Mouse (Mus musculus) midbrain, embryonic 13.5 days (tissue): Measurements from ENCODE around the gene Timm13. TPM values are rescaled to one million over a fixed set of nuclear protein-coding genes. Genes with fewer than 3 reads are reported as not detected.

Experiments used
- ATAC-seq: fragments of 200-750 bp; cut with Nextera tagmentation; 2 replicates; pipeline ENCODE4 v1.8.0; 2017; ENCODE audit warnings: mild to moderate bottlenecking, moderate TSS enrichment, moderate library complexity
- H3K27ac ChIP-seq: fragments of 300-500 bp; sonication (generic); 2 replicates; pipeline ENCODE4 v1.5.1; 2015; ENCODE audit warnings: inconsistent platforms, mild to moderate bottlenecking, moderate library complexity
- H3K27me3 ChIP-seq: fragments of 300-500 bp; sonication (generic); 2 replicates; pipeline ENCODE4 v1.6.1; 2015; ENCODE audit warnings: mild to moderate bottlenecking, inconsistent platforms
- H3K36me3 ChIP-seq: fragments of 300-500 bp; sonication (generic); 2 replicates; pipeline ENCODE4 v1.6.1; 2015; ENCODE audit warnings: mild to moderate bottlenecking, inconsistent platforms
- H3K4me1 ChIP-seq: fragments of 300-500 bp; sonication (generic); replicated peaks from 2 replicates; pipeline ENCODE4 v1.6.1; 2015; ENCODE audit warnings: inconsistent platforms
- H3K4me2 ChIP-seq: fragments of 300-500 bp; sonication (generic); replicated peaks from 2 replicates; pipeline ENCODE4 v1.6.1; 2015; ENCODE audit warnings: moderate library complexity, mild to moderate bottlenecking, inconsistent platforms
- H3K4me3 ChIP-seq: fragments of 300-500 bp; sonication (generic); replicated peaks from 2 replicates; pipeline ENCODE4 v1.5.1; 2015; ENCODE audit warnings: mild to moderate bottlenecking, inconsistent platforms
- H3K9ac ChIP-seq: fragments of 300-500 bp; sonication (generic); replicated peaks from 2 replicates; pipeline ENCODE4 v1.6.1; 2015; ENCODE audit warnings: mild to moderate bottlenecking, inconsistent platforms
- H3K9me3 ChIP-seq: fragments of 300-500 bp; sonication (generic); 2 replicates; pipeline ENCODE4 v1.6.1; 2016; ENCODE audit warnings: mild to moderate bottlenecking, inconsistent platforms
- WGBS: fragments of 180-500 bp; shearing (Covaris S2); methylation state at CpG from one replicate; pipeline ENCODE4 v1.1.7; 2015; 5-methylcytosine and 5-hydroxymethylcytosine counted together
- polyA plus RNA-seq: library from polyadenylated mRNA; unstranded; fragments of >200 nt; fragmentation: Nextera tagmentation; extraction: Ambion mirVana; gene quantifications from 2 replicates; pipeline ENCODE4 v1.2.1, GENCODE M21; 2015

The Timm13 gene
- polyA plus RNA-seq, 1 experiment from 2014 or later = 331 TPM

GRCm38 (mm10) chr10:80939671-80940070 is 38.9 kb upstream of the Timm13 start:
- peaks cover 60% of the 10 kb centered on the region for H3K27me3 ChIP-seq
- ATAC-seq = peak; percentile 43
- H3K9me3 ChIP-seq = no peaks in the 10 kb centered on the region
- H3K27ac ChIP-seq = no peak overlapping the region
- H3K4me1 ChIP-seq = peaks cover 53% of the 10 kb centered on the region
- H3K36me3 ChIP-seq = no peaks in the 10 kb centered on the region
- peak overlapping the region; percentile 72 for H3K4me2 ChIP-seq
- peak overlapping the region; percentile 57 for H3K9ac ChIP-seq
- peak overlapping the region; percentile 39 for H3K4me3 ChIP-seq
- 4% methylated on average over 28 of the region's 28 CpGs for WGBS

- Histone ChIP-seq H3K4me2 (peak overlapping the region; percentile 72), H3K27me3 (peaks cover 67% of the 10 kb centered on the region), H3K9me3 (no peaks in the 10 kb centered on the region), H3K36me3 (no peaks in the 10 kb centered on the region), H3K4me1 (peaks cover 53% of the 10 kb centered on the region), H3K4me3 (peak overlapping the region; percentile 39), H3K27ac (no peak overlapping the region), H3K9ac (peak overlapping the region; percentile 57; the same call in 1 of the 2 replicates)
- peak; percentile 59 for ATAC-seq
- WGBS = 16% methylated on average over 15 of the region's 15 CpGs
Measured at GRCm38 (mm10) chr10:80938831-80939550, 38.2 kb upstream of the Timm13 start.

GRCm38 (mm10) chr10:80937646-80938045 is 36.9 kb upstream of the Timm13 start:
- Histone ChIP-seq H3K27ac (no peak overlapping the region), H3K4me2 (no peak overlapping the region), H3K36me3 (no peaks in the 10 kb centered on the region), H3K9ac (0 out of 2 replicates have a peak overlapping the region, but pooled peaks have one; percentile 7), H3K27me3 (peaks cover 80% of the 10 kb centered on the region), H3K4me3 (no peak overlapping the region), H3K9me3 (no peaks in the 10 kb centered on the region), H3K4me1 (peaks cover 64% of the 10 kb centered on the region)
- 26% methylated on average over 8 of the region's 8 CpGs for WGBS
- no peak for ATAC-seq

GRCm38 (mm10) chr10:80936810-80937164 is 36.0 kb upstream of the Timm13 start:
- peaks cover 73% of the 10 kb centered on the region for H3K4me1 ChIP-seq
- H3K4me3 ChIP-seq = no peak overlapping the region
- peak overlapping the region; percentile 32; the same call in 1 of the 2 replicates for H3K9ac ChIP-seq
- no peaks in the 10 kb centered on the region for H3K9me3 ChIP-seq
- H3K4me2 ChIP-seq = peak overlapping the region; percentile 48
- H3K36me3 ChIP-seq = no peaks in the 10 kb centered on the region
- H3K27me3 ChIP-seq = peaks cover 89% of the 10 kb centered on the region
- peak; percentile 0; the same call in 1 of the 2 replicates for ATAC-seq
- H3K27ac ChIP-seq = no peak overlapping the region
- 11% methylated on average over 6 of the region's 6 CpGs for WGBS

DNA sequence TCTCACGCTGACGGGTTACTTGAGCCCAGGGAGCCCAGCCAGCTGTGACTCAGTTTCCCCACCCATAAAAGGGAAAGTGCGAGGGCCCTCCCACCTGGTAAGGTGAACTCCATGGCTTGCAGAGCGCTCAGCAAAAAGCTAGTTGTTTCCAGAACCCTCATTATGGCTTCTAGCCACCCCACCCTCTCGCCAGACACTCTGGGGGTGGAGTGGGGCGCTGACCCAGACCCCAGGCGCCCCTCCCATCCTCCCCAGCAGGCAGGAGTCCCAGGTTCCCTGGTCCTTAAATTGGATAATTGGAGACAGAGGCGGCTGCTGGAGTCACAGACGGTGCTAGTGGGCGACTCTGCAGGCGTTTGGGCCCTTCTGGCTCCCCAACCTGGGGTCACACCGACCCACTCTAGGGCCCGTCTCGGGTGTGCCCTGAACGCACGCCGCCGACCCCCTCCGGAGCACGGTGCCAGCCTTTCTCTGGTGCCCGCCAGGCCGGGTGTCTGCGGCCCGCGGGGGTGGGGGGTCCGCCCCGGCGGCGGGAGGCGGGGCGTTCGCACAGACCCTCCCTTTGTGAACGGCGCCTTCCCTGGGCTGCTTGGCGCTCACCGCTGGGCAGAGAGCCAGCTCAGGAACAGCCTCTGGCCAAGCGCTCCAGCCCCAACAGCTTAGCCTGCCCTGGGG is 35.5 kb upstream of the Timm13 start:
- ATAC-seq = peak; percentile 58
- Histone ChIP-seq H3K27ac (peak overlapping the region; percentile 56; the same call in 1 of the 2 replicates), H3K36me3 (no peaks in the 10 kb centered on the region), H3K4me3 (peak overlapping the region; percentile 23), H3K4me2 (peak overlapping the region; percentile 48), H3K27me3 (peaks cover 94% of the 10 kb centered on the region), H3K4me1 (peaks cover 78% of the 10 kb centered on the region), H3K9ac (peak overlapping the region; percentile 32; the same call in 1 of the 2 replicates), H3K9me3 (no peaks in the 10 kb centered on the region)
- 2% methylated on average over 37 of the region's 37 CpGs for WGBS

DNA sequence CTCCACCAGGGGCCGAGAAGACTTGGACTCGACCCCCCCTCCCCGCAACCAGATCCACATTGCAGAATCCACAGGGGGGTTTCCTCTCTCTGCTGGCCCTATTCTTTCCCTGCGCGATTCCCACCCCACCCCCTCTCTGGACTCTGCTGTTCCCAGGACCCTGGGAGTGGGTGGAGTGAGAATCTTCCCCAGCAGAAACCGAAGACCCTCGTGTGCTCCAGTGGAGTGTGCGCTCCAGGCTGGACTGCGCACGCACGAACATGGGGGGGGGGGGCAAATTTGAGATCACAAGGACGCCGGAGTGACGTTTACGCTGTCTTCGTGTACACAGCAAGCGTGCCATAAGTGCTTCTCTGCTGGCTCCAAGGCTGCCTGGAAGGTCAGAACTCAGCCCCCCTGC is 34.9 kb upstream of the Timm13 start:
- no peak overlapping the region for H3K9ac ChIP-seq
- no peaks in the 10 kb centered on the region for H3K36me3 ChIP-seq
- no peaks in the 10 kb centered on the region for H3K9me3 ChIP-seq
- H3K4me2 ChIP-seq = peak overlapping the region; percentile 48
- peaks cover 96% of the 10 kb centered on the region for H3K27me3 ChIP-seq
- H3K4me3 ChIP-seq = no peak overlapping the region
- peaks cover 83% of the 10 kb centered on the region for H3K4me1 ChIP-seq
- WGBS = 5% methylated on average over 17 of the region's 17 CpGs
- H3K27ac ChIP-seq = 0 out of 2 replicates have a peak overlapping the region, but pooled peaks have one; percentile 56
- ATAC-seq = no peak

GRCm38 (mm10) chr10:80935241-80935640 is 34.5 kb upstream of the Timm13 start:
- WGBS = 9% methylated on average over 3 of the region's 3 CpGs
- Histone ChIP-seq H3K4me3 (no peak overlapping the region), H3K27me3 (peaks cover 96% of the 10 kb centered on the region), H3K27ac (no peak overlapping the region), H3K9ac (no peak overlapping the region), H3K4me2 (peak overlapping the region; percentile 48; the same call in 1 of the 2 replicates), H3K36me3 (no peaks in the 10 kb centered on the region), H3K9me3 (no peaks in the 10 kb centered on the region), H3K4me1 (peaks cover 83% of the 10 kb centered on the region)
- no peak for ATAC-seq

DNA sequence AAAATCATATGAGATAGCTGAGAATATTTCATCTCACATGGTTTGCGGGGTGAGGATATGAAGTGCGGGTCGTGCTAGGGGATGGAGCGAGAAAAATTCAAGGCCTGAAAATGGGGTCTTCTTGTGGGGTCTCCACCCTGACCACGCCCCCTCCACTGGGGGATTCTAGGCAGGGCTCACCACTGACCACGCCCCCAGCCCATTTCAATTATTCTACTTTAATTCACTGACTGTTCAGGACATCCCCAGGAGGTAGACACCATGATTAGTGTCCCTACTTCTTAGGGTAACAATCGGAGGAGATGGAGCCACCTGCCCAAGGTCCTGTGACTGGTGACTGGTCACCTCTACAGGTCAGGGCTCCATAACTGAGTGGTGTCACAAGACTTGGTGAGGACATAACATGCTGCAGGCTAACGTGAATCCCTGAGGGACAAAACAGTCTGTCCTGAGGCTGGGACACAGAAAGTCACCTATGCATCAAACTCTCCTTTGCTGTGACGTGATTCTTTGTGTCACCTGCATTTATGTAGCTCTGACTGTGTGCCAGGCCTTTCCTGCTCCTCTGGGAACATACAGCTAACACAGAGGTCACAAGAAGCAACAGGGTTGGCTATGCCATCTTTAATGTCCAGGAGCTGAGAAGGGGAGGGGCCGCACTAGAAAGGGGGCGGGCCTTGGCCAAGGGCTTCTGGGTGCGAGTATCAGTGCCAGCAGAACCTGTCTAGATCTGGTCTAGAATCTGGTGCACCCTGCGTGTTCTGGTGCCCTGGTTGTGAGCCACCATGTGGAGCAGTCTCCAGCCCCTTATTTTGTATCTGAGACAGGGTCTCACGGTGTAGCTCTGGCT is 33.6 kb upstream of the Timm13 start:
- no peak overlapping the region for H3K4me3 ChIP-seq
- H3K4me1 ChIP-seq = peaks cover 80% of the 10 kb centered on the region
- H3K4me2 ChIP-seq = no peak overlapping the region; the same call in 1 of the 2 replicates
- H3K9ac ChIP-seq = no peak overlapping the region
- no peaks in the 10 kb centered on the region for H3K36me3 ChIP-seq
- H3K27ac ChIP-seq = no peak overlapping the region
- H3K9me3 ChIP-seq = no peaks in the 10 kb centered on the region
- peaks cover 91% of the 10 kb centered on the region for H3K27me3 ChIP-seq
- WGBS = 35% methylated on average over 14 of the region's 14 CpGs
- no peak for ATAC-seq

- no peak for ATAC-seq
- no peaks in the 10 kb centered on the region for H3K9me3 ChIP-seq
- H3K4me2 ChIP-seq = peak overlapping the region; percentile 29
- 3% methylated on average over 21 of the region's 21 CpGs for WGBS
- H3K4me1 ChIP-seq = peaks cover 79% of the 10 kb centered on the region
- H3K9ac ChIP-seq = no peak overlapping the region
- H3K27ac ChIP-seq = no peak overlapping the region
- H3K4me3 ChIP-seq = peak overlapping the region; percentile 18
- no peaks in the 10 kb centered on the region for H3K36me3 ChIP-seq
- peaks cover 82% of the 10 kb centered on the region for H3K27me3 ChIP-seq
Measured at GRCm38 (mm10) chr10:80933421-80933979, 32.7 kb upstream of the Timm13 start.

- Histone ChIP-seq H3K4me3 (peak overlapping the region; percentile 42), H3K4me1 (peaks cover 74% of the 10 kb centered on the region), H3K9me3 (no peaks in the 10 kb centered on the region), H3K27ac (no peak overlapping the region), H3K36me3 (no peaks in the 10 kb centered on the region), H3K4me2 (peak overlapping the region; percentile 79), H3K9ac (no peak overlapping the region), H3K27me3 (peaks cover 76% of the 10 kb centered on the region)
- ATAC-seq = no peak
- 4% methylated on average over 17 of the region's 17 CpGs for WGBS
Measured at GRCm38 (mm10) chr10:80932700-80933420, 32.1 kb upstream of the Timm13 start.

- Histone ChIP-seq H3K4me3 (peak overlapping the region; percentile 42), H3K27ac (no peak overlapping the region)
Measured at GRCm38 (mm10) chr10:80932206-80932605, 31.4 kb upstream of the Timm13 start.

More at GRCm38 (mm10) chr10:80932206-80932605, 31.4 kb upstream of the Timm13 start:
- H3K4me1 ChIP-seq = peaks cover 68% of the 10 kb centered on the region
- WGBS = under 1% methylated on average over 20 of the region's 20 CpGs
- H3K36me3 ChIP-seq = no peaks in the 10 kb centered on the region
- H3K9me3 ChIP-seq = no peaks in the 10 kb centered on the region
- peak overlapping the region; percentile 79 for H3K4me2 ChIP-seq
- no peak overlapping the region for H3K9ac ChIP-seq
- no peak for ATAC-seq
- H3K27me3 ChIP-seq = peaks cover 69% of the 10 kb centered on the region
